Mouse (Mus musculus): ENCODE measurements at regions not wholly inside any gene's neighbourhood (a gene's known extent, or its start where the extent isn't known, plus 50 kb on each side); places are given as distances from the start of the nearest gene placed in this dataset.

- no peak for DNase-seq (ENCODE audit: low spot score in 2 of 2)
- intact Hi-C loops (cut with DNase I), result loop anchor here (10.0 kb wide), 2 partner anchors 296 to 416 kb away; no protein-coding TSS in a partner anchor
Observed at GRCm38 (mm10) chr8:24211091-24211490, 514.6 kb downstream of the Adam3 start.

Measured in left cerebral cortex, postnatal 14 days (tissue).